Mouse (Mus musculus) forebrain, embryonic 10.5 days (tissue): ENCODE measurements around the gene Spata13. TPM values are rescaled to one million over a fixed set of nuclear protein-coding genes. Genes with fewer than 3 reads are reported as not detected.

Experiments
- DNase-seq: peaks from one replicate; pipeline ENCODE4 v3.0.0-alpha.2; 2017; ENCODE audit warnings: low spot score; ENCODE audit errors: extremely low spot score
- H3K27ac ChIP-seq: fragments of 300-500 bp; sonication (generic); 2 replicates; pipeline ENCODE4 v1.5.1; 2016; ENCODE audit warnings: mild to moderate bottlenecking
- H3K27me3 ChIP-seq: fragments of 300-500 bp; sonication (generic); 2 replicates; pipeline ENCODE4 v1.6.1; 2016; ENCODE audit warnings: mild to moderate bottlenecking; ENCODE audit not compliant: poor library complexity, severe bottlenecking
- H3K36me3 ChIP-seq: fragments of 300-500 bp; sonication (generic); replicated peaks from 2 replicates; pipeline ENCODE4 v1.6.1; 2016; ENCODE audit warnings: mild to moderate bottlenecking, moderate library complexity
- H3K4me1 ChIP-seq: fragments of 300-500 bp; sonication (generic); 2 replicates; pipeline ENCODE4 v1.6.1; 2016
- H3K4me3 ChIP-seq: fragments of 300-500 bp; sonication (generic); 2 replicates; pipeline ENCODE4 v1.5.1; 2016; ENCODE audit warnings: mild to moderate bottlenecking, moderate library complexity
- H3K9me3 ChIP-seq: fragments of 300-500 bp; sonication (generic); 2 replicates; pipeline ENCODE4 v1.6.1; 2016; ENCODE audit warnings: mild to moderate bottlenecking, moderate library complexity
- WGBS: fragments of 180-500 bp; shearing (Covaris S2); methylation state at CpG from one replicate; pipeline ENCODE4 v1.1.7; 2016; 5-methylcytosine and 5-hydroxymethylcytosine counted together
- polyA plus RNA-seq: library from polyadenylated mRNA; unstranded; fragments of >200 nt; fragmentation: Nextera tagmentation; extraction: Ambion mirVana; gene quantifications from 2 replicates; pipeline ENCODE4 v1.2.1, GENCODE M21; 2016

The Spata13 gene
- polyA plus RNA-seq, 1 experiment from 2014 or later = 102 TPM

DNA sequence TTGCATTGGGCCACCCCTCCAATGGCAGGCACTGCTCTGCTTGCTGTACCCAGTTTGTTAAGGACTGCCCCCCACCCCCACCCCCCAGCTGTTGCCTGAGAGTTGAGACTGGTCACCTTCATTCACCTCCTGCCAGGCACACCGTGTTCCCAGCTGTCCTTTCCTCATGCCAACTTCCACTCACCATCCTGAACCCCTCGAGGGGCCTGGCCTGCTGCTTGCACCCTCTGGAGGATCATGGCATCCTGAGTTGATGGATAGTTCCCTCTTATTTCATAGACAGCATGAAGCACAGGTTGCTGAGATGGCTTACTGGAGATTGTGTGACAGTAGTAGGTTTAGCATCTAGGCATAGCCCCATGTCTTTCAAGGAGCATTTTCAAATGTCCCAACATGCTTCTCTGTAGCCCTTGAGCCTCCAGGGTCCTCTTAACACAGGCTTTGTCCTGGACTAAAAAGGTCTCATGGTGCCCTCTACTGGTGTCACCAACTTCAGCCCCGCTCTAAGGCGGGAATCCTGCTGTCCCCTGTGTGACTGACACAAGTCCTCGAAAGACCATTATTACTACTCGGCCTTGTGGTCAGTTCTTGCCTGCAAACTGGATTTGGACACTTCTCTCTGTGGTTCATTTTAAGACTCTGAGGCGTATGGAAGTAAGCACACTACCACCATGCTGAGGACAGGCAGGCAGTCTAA is 54.9 kb downstream of the Spata13 start:
- no peak overlapping the region for H3K4me3 ChIP-seq
- peak overlapping the region; percentile 68 for H3K27ac ChIP-seq
- H3K4me1 ChIP-seq = peaks cover 78% of the 10 kb centered on the region
- no peaks in the 10 kb centered on the region for H3K27me3 ChIP-seq
- peak; percentile 52 for DNase-seq
- WGBS = 54% methylated on average over 7 of the region's 7 CpGs
- H3K9me3 ChIP-seq = no peaks in the 10 kb centered on the region
- H3K36me3 ChIP-seq = peaks cover 58% of the 10 kb centered on the region

- Histone ChIP-seq H3K27me3 (no peaks in the 10 kb centered on the region), H3K9me3 (no peaks in the 10 kb centered on the region), H3K36me3 (peaks cover 69% of the 10 kb centered on the region), H3K4me3 (no peak overlapping the region), H3K4me1 (peaks cover 72% of the 10 kb centered on the region), H3K27ac (peak overlapping the region; percentile 68; the same call in 1 of the 2 replicates)
- no peak for DNase-seq
- 81% methylated on average over 5 of the region's 5 CpGs for WGBS
Measured at GRCm38 (mm10) chr14:60689768-60690167, 56.0 kb downstream of the Spata13 start.

DNA sequence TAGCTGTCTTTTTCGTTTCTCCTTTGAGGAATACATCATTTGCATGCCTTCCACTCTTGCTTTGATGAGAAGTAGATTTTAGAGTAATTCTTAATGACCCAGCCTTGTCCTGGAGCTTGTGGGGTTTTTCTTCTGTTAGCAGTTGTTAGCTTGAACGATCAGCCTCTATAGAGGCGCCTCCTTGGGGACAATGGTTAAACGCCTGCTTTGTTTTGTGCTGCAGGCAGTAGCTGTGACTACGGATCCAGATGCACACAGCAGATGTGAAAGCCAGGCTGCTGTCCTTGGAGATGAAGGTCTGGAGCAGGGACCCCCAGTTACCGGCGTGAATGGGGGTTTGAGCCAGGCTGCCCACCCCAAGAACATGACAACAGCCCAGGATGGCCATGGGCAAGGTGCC is 56.8 kb downstream of the Spata13 start:
- WGBS = 57% methylated on average over 7 of the region's 7 CpGs
- DNase-seq = no peak
- Histone ChIP-seq H3K4me3 (no peak overlapping the region), H3K27me3 (no peaks in the 10 kb centered on the region), H3K36me3 (peaks cover 74% of the 10 kb centered on the region), H3K9me3 (no peaks in the 10 kb centered on the region), H3K4me1 (peaks cover 70% of the 10 kb centered on the region), H3K27ac (peak overlapping the region; percentile 68)

DNA sequence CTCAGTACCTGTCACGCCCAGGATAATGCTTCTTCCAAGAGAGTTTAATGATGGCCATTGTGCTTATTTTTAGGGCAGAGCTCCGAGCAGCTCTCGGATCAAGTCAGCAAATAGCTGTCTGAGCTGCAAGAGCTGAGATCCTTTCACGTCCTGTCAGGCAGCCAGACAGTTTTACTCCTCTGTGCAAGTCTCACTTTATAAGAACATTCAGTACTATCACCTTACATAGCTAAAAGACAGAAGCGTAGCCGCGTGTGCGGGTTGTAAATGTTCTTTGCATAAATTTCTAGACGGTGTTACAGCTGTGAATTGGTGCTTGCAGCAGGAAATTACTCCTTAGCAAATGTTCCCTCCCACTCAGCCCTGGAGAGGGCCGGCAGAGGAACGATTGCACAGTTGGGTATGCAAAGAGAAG is 59.3 kb downstream of the Spata13 start:
- H3K27me3 ChIP-seq = no peaks in the 10 kb centered on the region
- H3K4me3 ChIP-seq = no peak overlapping the region
- H3K27ac ChIP-seq = no peak overlapping the region
- peaks cover 57% of the 10 kb centered on the region for H3K4me1 ChIP-seq
- H3K9me3 ChIP-seq = no peaks in the 10 kb centered on the region
- 86% methylated on average over 11 of the region's 11 CpGs for WGBS
- DNase-seq = no peak
- peaks cover 79% of the 10 kb centered on the region for H3K36me3 ChIP-seq

GRCm38 (mm10) chr14:60693666-60694065 is 59.9 kb downstream of the Spata13 start:
- Histone ChIP-seq H3K4me3 (no peak overlapping the region), H3K36me3 (peaks cover 85% of the 10 kb centered on the region), H3K27ac (no peak overlapping the region), H3K27me3 (no peaks in the 10 kb centered on the region), H3K4me1 (peaks cover 52% of the 10 kb centered on the region), H3K9me3 (no peaks in the 10 kb centered on the region)
- DNase-seq = no peak
- WGBS = 85% methylated on average over 5 of the region's 5 CpGs

DNA sequence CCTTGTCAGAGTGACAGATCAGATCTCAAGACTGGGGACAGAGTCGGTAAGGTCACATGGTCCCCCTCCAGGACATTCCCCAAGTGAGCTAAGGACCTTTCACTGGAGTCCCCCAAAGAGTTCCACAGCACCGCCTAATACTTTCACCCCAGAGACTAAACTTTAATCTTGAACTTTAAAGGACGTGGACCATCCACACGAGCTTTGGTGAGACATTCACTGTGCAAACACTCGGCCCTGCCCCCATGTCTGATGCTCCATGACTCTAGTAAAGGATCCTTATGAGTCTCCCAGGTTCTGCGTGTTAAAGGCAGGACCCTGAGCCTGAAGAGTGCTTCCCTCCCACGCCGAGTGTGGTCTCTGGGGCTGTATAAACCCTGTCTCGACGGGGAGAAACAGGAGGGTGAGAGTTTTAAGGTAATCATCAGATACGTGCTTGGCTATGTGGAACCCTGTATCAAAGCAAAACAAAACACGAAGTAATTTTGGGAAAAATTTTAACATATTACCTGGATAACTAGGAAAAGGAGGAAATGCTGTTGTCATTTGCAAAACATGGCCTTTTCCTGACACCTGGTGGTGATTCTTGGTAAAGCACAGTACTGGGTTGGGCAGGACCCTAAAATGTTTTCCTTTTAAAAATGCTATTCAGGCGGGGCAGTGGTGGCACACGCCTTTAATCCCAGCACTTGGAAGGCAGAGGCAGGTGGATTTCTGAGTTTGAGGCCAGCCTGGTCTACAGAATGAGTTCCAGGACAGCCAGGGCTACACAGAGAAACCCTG is 60.6 kb downstream of the Spata13 start:
- 81% methylated on average over 14 of the region's 14 CpGs for WGBS
- Histone ChIP-seq H3K9me3 (no peaks in the 10 kb centered on the region), H3K4me1 (peaks cover 44% of the 10 kb centered on the region), H3K36me3 (peaks cover 91% of the 10 kb centered on the region), H3K27me3 (no peaks in the 10 kb centered on the region), H3K4me3 (no peak overlapping the region), H3K27ac (no peak overlapping the region)
- no peak for DNase-seq

GRCm38 (mm10) chr14:60697351-60697750 is 63.5 kb downstream of the Spata13 start:
- 0 out of 2 replicates have a peak overlapping the region, but pooled peaks have one; percentile 15 for H3K27ac ChIP-seq
- H3K9me3 ChIP-seq = no peaks in the 10 kb centered on the region
- H3K4me1 ChIP-seq = peaks cover 19% of the 10 kb centered on the region
- WGBS = 92% methylated on average over 8 of the region's 8 CpGs
- no peak overlapping the region for H3K4me3 ChIP-seq
- H3K36me3 ChIP-seq = peaks cover 91% of the 10 kb centered on the region
- H3K27me3 ChIP-seq = no peaks in the 10 kb centered on the region
- DNase-seq = no peak

- Histone ChIP-seq H3K27me3 (no peaks in the 10 kb centered on the region), H3K27ac (no peak overlapping the region), H3K4me3 (no peak overlapping the region), H3K4me1 (peaks cover 7% of the 10 kb centered on the region; the same call in 1 of the 2 replicates), H3K9me3 (no peaks in the 10 kb centered on the region), H3K36me3 (peaks cover 79% of the 10 kb centered on the region)
- DNase-seq = no peak
- WGBS = 93% methylated on average over 10 of the region's 10 CpGs
Measured at GRCm38 (mm10) chr14:60698980-60699379, 65.2 kb downstream of the Spata13 start.

DNA sequence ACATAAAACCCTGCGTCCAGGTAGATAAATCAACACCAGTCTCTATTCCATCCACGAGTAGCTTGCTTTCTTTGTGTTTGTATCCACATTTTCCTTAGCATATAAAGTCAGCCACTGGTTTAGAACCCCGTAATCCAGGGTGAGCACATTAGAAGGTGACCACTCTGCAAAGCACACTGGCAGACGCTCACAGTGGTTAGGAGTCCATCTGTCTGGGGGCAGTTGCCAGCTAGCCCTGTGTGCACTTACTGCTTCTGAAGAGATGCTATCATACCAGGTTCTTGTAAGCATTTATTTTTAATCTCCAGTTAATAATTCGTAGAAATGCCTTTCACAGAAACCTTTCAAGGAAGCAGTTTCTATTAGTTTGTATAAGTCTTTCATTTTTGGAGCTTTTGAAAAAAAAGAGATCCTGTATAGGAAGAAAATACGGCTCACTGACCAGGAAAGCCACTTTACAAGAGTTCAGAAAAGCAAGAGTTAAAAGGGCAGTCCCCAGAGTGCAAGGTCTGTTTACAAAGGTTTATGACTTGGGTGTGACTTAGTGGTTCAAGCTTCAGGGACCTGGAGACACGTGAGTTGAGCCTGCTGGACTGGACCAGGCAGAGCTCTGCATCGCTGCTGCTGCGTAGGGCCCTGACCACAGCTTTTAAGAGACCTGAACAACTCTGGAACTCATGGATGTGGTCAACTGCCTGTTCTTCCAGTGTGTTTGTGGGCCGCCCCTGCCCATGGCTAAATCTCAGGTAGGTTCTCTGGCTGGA is 68.8 kb downstream of the Spata13 start:
- no peak for DNase-seq
- Histone ChIP-seq H3K27ac (no peak overlapping the region), H3K36me3 (peaks cover 76% of the 10 kb centered on the region), H3K4me3 (no peak overlapping the region), H3K4me1 (peaks cover 7% of the 10 kb centered on the region), H3K9me3 (no peaks in the 10 kb centered on the region), H3K27me3 (no peaks in the 10 kb centered on the region)
- WGBS = 88% methylated on average over 10 of the region's 10 CpGs

GRCm38 (mm10) chr14:60704510-60704909 is 70.7 kb downstream of the Spata13 start:
- peaks cover 76% of the 10 kb centered on the region for H3K36me3 ChIP-seq
- no peaks in the 10 kb centered on the region for H3K27me3 ChIP-seq
- H3K27ac ChIP-seq = no peak overlapping the region
- no peak overlapping the region for H3K4me3 ChIP-seq
- 90% methylated on average over 6 of the region's 6 CpGs for WGBS
- peaks cover 13% of the 10 kb centered on the region for H3K4me1 ChIP-seq
- DNase-seq = no peak
- H3K9me3 ChIP-seq = no peaks in the 10 kb centered on the region

DNA sequence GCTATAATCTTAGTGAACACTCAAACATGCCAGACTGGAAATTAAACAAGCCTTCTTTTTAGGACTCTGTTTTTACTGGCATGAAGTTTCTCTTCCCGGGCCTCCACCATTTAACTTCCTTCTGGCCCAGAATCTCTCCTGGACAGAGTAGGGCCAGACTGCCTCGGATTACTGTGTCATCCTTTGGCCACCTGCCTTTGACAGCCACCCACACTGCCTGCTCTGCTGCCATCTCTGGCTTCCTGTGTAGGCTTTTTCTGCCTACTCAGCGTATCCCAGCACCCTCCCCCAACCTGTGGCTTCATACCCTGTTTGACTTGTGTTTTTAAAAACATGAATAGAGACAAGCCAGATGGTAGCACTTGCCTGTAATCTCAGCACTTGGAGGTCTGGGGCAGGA is 71.2 kb downstream of the Spata13 start:
- 83% methylated on average over 3 of the region's 3 CpGs for WGBS

GRCm38 (mm10) chr14:60709192-60709591 is 75.4 kb downstream of the Spata13 start:
- no peaks in the 10 kb centered on the region for H3K9me3 ChIP-seq
- no peak overlapping the region for H3K4me3 ChIP-seq
- no peaks in the 10 kb centered on the region for H3K27me3 ChIP-seq
- peak overlapping the region; percentile 44 for H3K27ac ChIP-seq
- H3K4me1 ChIP-seq = peaks cover 13% of the 10 kb centered on the region
- WGBS = 82% methylated on average over 11 of the region's 11 CpGs
- no peak for DNase-seq
- H3K36me3 ChIP-seq = peaks cover 99% of the 10 kb centered on the region

More for the DNA sequence above, 71.2 kb downstream of the Spata13 start:
- H3K36me3 ChIP-seq = peaks cover 76% of the 10 kb centered on the region
- no peaks in the 10 kb centered on the region for H3K27me3 ChIP-seq
- H3K4me1 ChIP-seq = peaks cover 13% of the 10 kb centered on the region
- H3K9me3 ChIP-seq = no peaks in the 10 kb centered on the region
- no peak for DNase-seq
- no peak overlapping the region for H3K27ac ChIP-seq
- H3K4me3 ChIP-seq = no peak overlapping the region
